Mouse (Mus musculus): ENCODE data around the gene Pklr.

- no peak for TF ChIP-seq CTCF (IDR thresholded peaks at IDR 0.05; ENCODE audit: control insufficient read depth, insufficient read depth, low read length)
- TF ChIP-seq POLR2A (IDR thresholded peaks at IDR 0.05; ENCODE audit: borderline replicate concordance, control insufficient read depth, low read depth, low read length), result no peak
These were observed 27.2 kb downstream of the Pklr start for GRCm38 (mm10) chr3:89163123-89163522.

Data from bone marrow, adult 2 months (tissue).